Mouse (Mus musculus): ENCODE measurements at regions not wholly inside any gene's neighbourhood (a gene's known extent, or its start where the extent isn't known, plus 50 kb on each side); places are given as distances from the start of the nearest gene placed in this dataset.

GRCm38 (mm10) chr3:131056893-131057660 is 53.2 kb upstream of the Lef1 start:
- DNase-seq (ENCODE audit: low spot score) = no peak

- no peak for DNase-seq (ENCODE audit: low spot score)
Measured at GRCm38 (mm10) chr3:131054241-131054972, 55.9 kb upstream of the Lef1 start.

GRCm38 (mm10) chr3:131047716-131048115 is 62.6 kb upstream of the Lef1 start:
- DNase-seq (ENCODE audit: low spot score) = no peak

- peak; percentile 75 for DNase-seq (ENCODE audit: low spot score)
Measured at GRCm38 (mm10) chr3:131046412-131046811, 63.9 kb upstream of the Lef1 start.

- peak; percentile 70 for DNase-seq (ENCODE audit: low spot score)
Measured at GRCm38 (mm10) chr3:131040214-131040825, 70.0 kb upstream of the Lef1 start.

GRCm38 (mm10) chr3:131037095-131037494 is 73.2 kb upstream of the Lef1 start:
- peak; percentile 49 for DNase-seq (ENCODE audit: low spot score)

- no peak for DNase-seq (ENCODE audit: low spot score)
Measured at GRCm38 (mm10) chr3:131034774-131035173, 75.5 kb upstream of the Lef1 start.

- no peak for DNase-seq (ENCODE audit: low spot score)
Measured at GRCm38 (mm10) chr3:131026336-131026735, 83.9 kb upstream of the Lef1 start.

GRCm38 (mm10) chr3:131019163-131019956 is 90.9 kb upstream of the Lef1 start:
- DNase-seq (ENCODE audit: low spot score) = no peak

GRCm38 (mm10) chr3:131017899-131018298 is 92.4 kb upstream of the Lef1 start:
- DNase-seq (ENCODE audit: low spot score) = peak; percentile 68

- DNase-seq (ENCODE audit: low spot score) = no peak
Measured at GRCm38 (mm10) chr3:131016104-131016503, 94.2 kb upstream of the Lef1 start.

GRCm38 (mm10) chr3:131014092-131014716 is 96.1 kb upstream of the Lef1 start:
- DNase-seq (ENCODE audit: low spot score) = peak; percentile 16

GRCm38 (mm10) chr3:131000701-131001100 is 109.6 kb upstream of the Lef1 start:
- DNase-seq (ENCODE audit: low spot score) = no peak

- DNase-seq (ENCODE audit: low spot score) = no peak
Measured at GRCm38 (mm10) chr3:131000252-131000651, 110.0 kb upstream of the Lef1 start.

GRCm38 (mm10) chr3:130999818-131000217 is 110.5 kb upstream of the Lef1 start:
- DNase-seq (ENCODE audit: low spot score) = peak; percentile 39

GRCm38 (mm10) chr3:130998433-130998832 is 111.8 kb upstream of the Lef1 start:
- DNase-seq (ENCODE audit: low spot score) = no peak

GRCm38 (mm10) chr3:130996786-130997185 is 113.5 kb upstream of the Lef1 start:
- no peak for DNase-seq (ENCODE audit: low spot score)

- no peak for DNase-seq (ENCODE audit: low spot score)
Measured at GRCm38 (mm10) chr3:130991971-130992370, 118.3 kb upstream of the Lef1 start.

- no peak for DNase-seq (ENCODE audit: low spot score)
Measured at GRCm38 (mm10) chr3:130986708-130987107, 123.6 kb upstream of the Lef1 start.

- DNase-seq (ENCODE audit: low spot score) = peak; percentile 65
Measured at GRCm38 (mm10) chr3:130986101-130986500, 124.2 kb upstream of the Lef1 start.

GRCm38 (mm10) chr3:130981566-130981965 is 128.7 kb upstream of the Lef1 start:
- no peak for DNase-seq (ENCODE audit: low spot score)
